31 mouse cellular contexts compared by ENCODE assay signal in the genomic region with DNA sequence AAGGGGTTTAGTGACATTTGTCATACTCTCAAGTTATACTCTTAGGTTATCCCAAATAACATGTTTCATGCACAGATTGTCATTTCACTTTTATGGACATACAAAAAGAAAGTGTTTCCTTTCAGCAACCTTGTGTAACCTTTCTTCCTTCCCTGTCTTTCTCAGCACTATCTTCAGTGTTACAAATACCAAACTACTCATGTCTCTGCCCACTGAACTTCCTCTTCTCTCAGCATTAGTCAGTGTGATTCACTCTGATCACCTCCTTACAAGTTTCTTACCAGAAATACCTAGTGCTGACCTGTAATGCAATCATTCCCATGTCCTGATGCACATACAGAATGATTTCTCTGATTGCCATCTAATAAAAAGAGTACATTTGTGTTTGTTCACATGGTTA. TPM values are rescaled to one million over a fixed set of nuclear protein-coding genes. Genes with fewer than 3 reads are reported as not detected.
DNase-seq lines count a peak whose midpoint lies in the region; ATAC-seq and TF ChIP-seq lines count a peak whose summit lies in the region.
"Had no signal": no experiment of that assay in that cellular context is flagged by ENCODE, and none has a peak within 500 bp of the region (broad histone marks: within the 10 kb centered on the region; RNA-seq: fewer than 3 reads in every experiment).

No protein-coding gene starts in this region.

- H3K4me1 ChIP-seq in liver, adult 2 months (ENCODE audit: control insufficient read depth, insufficient read depth, low read length), result no peaks in the 10 kb centered on the region
- H3K4me1 ChIP-seq: forebrain, embryonic 10.5 days; forebrain, embryonic 13.5 days; hindbrain, embryonic 10.5 days; hindbrain, embryonic 13.5 days had no signal

- peak; percentile 3 for DNase-seq in liver, adult 2 months (ENCODE audit: extremely low read depth, low read depth, low spot score)
- DNase-seq in liver (no peak), 416B (ENCODE audit: low read depth) (peak; percentile 56)
- no peak for DNase-seq in heart, postnatal 25 days (ENCODE audit: low spot score)
- DNase-seq: adrenal gland, postnatal 25 days; B cell, adult 2 months; cerebellum, adult 18-20 months; cerebellum, adult 9-10 months; cerebellum, postnatal 14 days; gastrocnemius, postnatal 10 days; gastrocnemius, postnatal 36 days; heart, adult 11 months; heart, postnatal 36 days had no signal

- intact Hi-C loops in heart, postnatal 25 days (cut with DNase I), result no loop called here

- no peak overlapping the region for H3K9ac ChIP-seq in liver, adult 2 months (ENCODE audit: low read depth, low read length)
- H3K9ac ChIP-seq: forebrain, embryonic 13.5 days; hindbrain, embryonic 13.5 days had no signal

- H3K36me3 ChIP-seq in liver, adult 2 months (ENCODE audit: control insufficient read depth, insufficient read depth, low read length), result no peaks in the 10 kb centered on the region
- H3K36me3 ChIP-seq: forebrain, embryonic 10.5 days; G1E; hindbrain, embryonic 10.5 days; hindbrain, embryonic 13.5 days had no signal

- no peaks in the 10 kb centered on the region for H3K79me2 ChIP-seq in liver, adult 2 months (ENCODE audit: control insufficient read depth, insufficient read depth, low read length)

- no peak overlapping the region for H3K4me3 ChIP-seq in liver, adult 2 months (ENCODE audit: insufficient read depth, low read depth, low read length)
- H3K4me3 ChIP-seq: forebrain, embryonic 10.5 days; forebrain, embryonic 13.5 days; hindbrain, embryonic 10.5 days; hindbrain, embryonic 13.5 days had no signal

- ATAC-seq in megakaryocyte progenitor cell, adult 5-6 weeks (replicated peaks; ENCODE audit: poor library complexity), result peak; percentile 43
- no peak for ATAC-seq in inflammation-experienced regulatory T-cells, adult 6 months
- ATAC-seq: forebrain, embryonic 13.5 days; forebrain, embryonic 16.5 days; hindbrain, embryonic 16.5 days; Patski had no signal

- H3K27me3 ChIP-seq in liver, adult 2 months (ENCODE audit: control insufficient read depth, insufficient read depth, low read length), result no peaks in the 10 kb centered on the region
- H3K27me3 ChIP-seq: CH12.LX; forebrain, embryonic 13.5 days; hindbrain, embryonic 13.5 days; Patski had no signal

- H3K27ac ChIP-seq in liver, adult 2 months (replicated peaks; ENCODE audit: insufficient read depth, low read depth, low read length), result no peak overlapping the region
- H3K27ac ChIP-seq: forebrain, embryonic 10.5 days; forebrain, embryonic 13.5 days; hindbrain, embryonic 10.5 days; hindbrain, embryonic 13.5 days had no signal

- no peak for TF ChIP-seq POLR2A in liver, adult 2 months (IDR thresholded peaks at IDR 0.05; ENCODE audit: extremely low read depth, insufficient read depth, low read length)

- TF ChIP-seq CTCF in liver, adult 2 months (IDR thresholded peaks at IDR 0.05; ENCODE audit: low read depth, low read length), result no peak

RNA-seq across cellular contexts. Expression of gene Trim30b, which starts 3.3 kb away (rescaled TPM):
- 0.47 and 0.74 TPM in 2 replicates for total RNA-seq in liver, adult 2 months (2014; rRNA removed)
- polyA plus RNA-seq in liver, adult 2 months (2012; rRNA removed), result 0.06 TPM in 1 of 2 replicates, not detected in the other
- total RNA-seq in megakaryocyte progenitor cell, adult 5-6 weeks (2015), result 0.61 and 2.0 TPM in 2 replicates
- 1.5 and 1.8 TPM in 2 replicates for total RNA-seq in megakaryocyte progenitor cell, adult 5-6 weeks (2017)
- 1 to 10 TPM in 1 of 3 experiments, under 1 TPM in 2; 0.35 to 1.1 (median 0.69) TPM for polyA plus RNA-seq in inflammation-experienced regulatory T-cells, adult 6 months (2017; shearing (Covaris generic))
- not detected for total RNA-seq in heart, postnatal 25 days (2021)
- total RNA-seq: gastrocnemius, adult 18-20 months; gastrocnemius, postnatal 10 days; gastrocnemius, postnatal 36 days had no signal
- polyA plus RNA-seq: embryonic facial prominence, embryonic 11.5 days; embryonic facial prominence, embryonic 14.5 days; forebrain, embryonic 10.5 days; forebrain, embryonic 13.5 days; forebrain, embryonic 16.5 days; G1E; heart, embryonic 14.5 days; hindbrain, embryonic 10.5 days; hindbrain, embryonic 13.5 days; hindbrain, embryonic 16.5 days; Patski had no signal

RNA-seq across cellular contexts. Expression of gene Trim12c, which starts 13.2 kb away (rescaled TPM):
- 6.7 and 12.4 TPM in 2 replicates for total RNA-seq in liver, adult 2 months (2014; rRNA removed)
- polyA plus RNA-seq in liver, adult 2 months (2012; rRNA removed), result 2.7 and 2.8 TPM in 2 replicates
- 13.4 and 14.2 TPM in 2 replicates for total RNA-seq in megakaryocyte progenitor cell, adult 5-6 weeks (2015)
- 23.5 and 30.1 TPM in 2 replicates for total RNA-seq in megakaryocyte progenitor cell, adult 5-6 weeks (2017)
- polyA plus RNA-seq in inflammation-experienced regulatory T-cells, adult 6 months (2017; shearing (Covaris generic)), result 10 to 100 TPM; 14.6 to 21.1 (median 15.5) TPM
- total RNA-seq in heart, postnatal 25 days (2021), result 1 to 10 TPM; 5.0 to 5.2 TPM

RNA-seq across cellular contexts. Expression of gene Trim30c, which starts 34.3 kb away (rescaled TPM):
- total RNA-seq in liver, adult 2 months (2014; rRNA removed), result 0.54 and 1.3 TPM in 2 replicates
- 0.13 TPM in 1 of 2 replicates, not detected in the other for polyA plus RNA-seq in liver, adult 2 months (2012; rRNA removed)
- total RNA-seq in megakaryocyte progenitor cell, adult 5-6 weeks (2015), result 0.12 and 0.52 TPM in 2 replicates
- 0.29 and 1.0 TPM in 2 replicates for total RNA-seq in megakaryocyte progenitor cell, adult 5-6 weeks (2017)
- polyA plus RNA-seq in inflammation-experienced regulatory T-cells, adult 6 months (2017; shearing (Covaris generic)), result under 1 TPM; 0.21 to 0.33 (median 0.32) TPM
- total RNA-seq in heart, postnatal 25 days (2021), result not detected
- total RNA-seq: adrenal gland, postnatal 25 days; G1E; gastrocnemius, adult 18-20 months; gastrocnemius, postnatal 10 days; gastrocnemius, postnatal 36 days had no signal
- polyA plus RNA-seq: brain, embryonic 14.5 days; embryonic facial prominence, embryonic 11.5 days; forebrain, embryonic 13.5 days; forebrain, embryonic 16.5 days; G1E; heart, embryonic 11.5 days; heart, postnatal 0 days; hindbrain, embryonic 10.5 days; hindbrain, embryonic 13.5 days; Patski had no signal

RNA-seq across cellular contexts. Expression of gene Trim34b, which starts 37.1 kb away (rescaled TPM):
- 0.09 TPM in 1 of 2 replicates, not detected in the other for total RNA-seq in liver, adult 2 months (2014; rRNA removed)
- polyA plus RNA-seq in liver, adult 2 months (2012; rRNA removed), result 0.76 and 1.3 TPM in 2 replicates
- total RNA-seq in megakaryocyte progenitor cell, adult 5-6 weeks (2015), result 0.17 and 0.32 TPM in 2 replicates
- 0.10 and 0.87 TPM in 2 replicates for total RNA-seq in megakaryocyte progenitor cell, adult 5-6 weeks (2017)
- polyA plus RNA-seq in inflammation-experienced regulatory T-cells, adult 6 months (2017; shearing (Covaris generic)), result 1 to 10 TPM in 2 of 3 experiments, under 1 TPM in 1; 0.57 to 2.0 (median 1.7) TPM
- total RNA-seq in heart, postnatal 25 days (2021), result under 1 TPM; 0.39 to 0.48 TPM
- total RNA-seq: CH12.LX; gastrocnemius, adult 18-20 months had no signal
- polyA plus RNA-seq: brain, embryonic 14.5 days; embryonic facial prominence, embryonic 11.5 days; embryonic facial prominence, embryonic 14.5 days; forebrain, embryonic 10.5 days; forebrain, embryonic 13.5 days; forebrain, embryonic 16.5 days; heart, embryonic 14.5 days; heart, postnatal 0 days; hindbrain, embryonic 10.5 days; hindbrain, embryonic 13.5 days; hindbrain, embryonic 16.5 days had no signal

RNA-seq across cellular contexts. Expression of gene Trim12a, which starts 51.1 kb away (rescaled TPM):
- total RNA-seq in liver, adult 2 months (2014; rRNA removed), result 11.7 and 15.5 TPM in 2 replicates
- 1.6 and 1.7 TPM in 2 replicates for polyA plus RNA-seq in liver, adult 2 months (2012; rRNA removed)
- 47.7 and 58.0 TPM in 2 replicates for total RNA-seq in megakaryocyte progenitor cell, adult 5-6 weeks (2015)
- 63.9 and 69.0 TPM in 2 replicates for total RNA-seq in megakaryocyte progenitor cell, adult 5-6 weeks (2017)
- polyA plus RNA-seq in inflammation-experienced regulatory T-cells, adult 6 months (2017; shearing (Covaris generic)), result 100 to 1,000 TPM; 110 to 206 (median 165) TPM
- 1 to 10 TPM; 5.7 to 6.3 TPM for total RNA-seq in heart, postnatal 25 days (2021)
- polyA plus RNA-seq: G1E had no signal

Comparison
In these comparisons a context has a peak if more than half of its experiments do, and no peak if none do; other contexts are left out.
1. DNase-seq: peak in liver, adult 2 months (single experiment) and 416B (single experiment); none in liver (single experiment) and heart, postnatal 25 days (single experiment).